Comparison of ENCODE assay signal across 22 mouse cellular contexts in the genomic region with DNA sequence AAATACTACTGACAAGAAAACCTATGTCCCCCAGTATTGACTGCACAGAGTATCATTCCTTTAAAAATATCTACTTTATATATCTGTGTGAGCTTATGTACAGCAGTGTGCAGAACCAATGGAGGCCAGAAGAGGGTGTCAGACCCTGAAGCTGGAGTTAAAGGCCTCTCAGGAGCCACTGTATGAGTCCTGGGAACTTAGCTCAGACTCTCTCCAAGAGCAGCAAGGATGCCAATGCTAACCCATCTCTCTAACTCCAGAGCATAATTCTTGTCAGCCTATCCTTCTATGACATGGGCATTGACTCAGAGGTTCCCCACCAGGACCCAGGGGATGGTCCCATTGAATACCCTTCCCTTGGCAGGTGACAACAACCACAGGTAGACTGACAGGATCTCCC.
"Had no signal": no experiment of that assay in that cellular context is flagged by ENCODE, and none has a peak within 500 bp of the region (broad histone marks: within the 10 kb centered on the region; RNA-seq: fewer than 3 reads in every experiment).

No protein-coding gene starts in this region.

- ATAC-seq: hindbrain, embryonic 16.5 days; inflammation-experienced regulatory T-cells, adult 6 months; intestine, embryonic 15.5 days; intestine, postnatal 0 days; liver, embryonic 12.5 days had no signal

- DNase-seq: gastrocnemius, adult 2 months; gastrocnemius, postnatal 10 days; gastrocnemius, postnatal 25 days; heart, adult 2 months; heart, postnatal 10 days; kidney, adult 18-20 months; kidney, postnatal 14 days; layer of hippocampus, adult 9-11 months; layer of hippocampus, postnatal 36 days had no signal

- H3K4me3 ChIP-seq: gastrocnemius, adult 2 months; heart, adult 2 months; hindbrain, embryonic 10.5 days; hindbrain, embryonic 12.5 days; intestine, embryonic 15.5 days; kidney, embryonic 15.5 days; limb, embryonic 13.5 days; limb, embryonic 15.5 days; liver, embryonic 12.5 days had no signal

- H3K9me3 ChIP-seq: hindbrain, embryonic 10.5 days; hindbrain, embryonic 12.5 days; intestine, embryonic 15.5 days; kidney, embryonic 15.5 days; limb, embryonic 13.5 days; limb, embryonic 15.5 days; liver, embryonic 12.5 days had no signal

- H3K27ac ChIP-seq: gastrocnemius, adult 2 months; heart, adult 2 months; hindbrain, embryonic 10.5 days; hindbrain, embryonic 12.5 days; hindbrain, embryonic 14.5 days; intestine, embryonic 15.5 days; kidney, embryonic 15.5 days; kidney, postnatal 0 days; limb, embryonic 13.5 days; limb, embryonic 15.5 days; liver, embryonic 12.5 days had no signal

- H3K9ac ChIP-seq: hindbrain, embryonic 12.5 days; hindbrain, embryonic 14.5 days; intestine, embryonic 15.5 days; kidney, embryonic 15.5 days; limb, embryonic 13.5 days; limb, embryonic 15.5 days; liver, embryonic 12.5 days had no signal

- H3K4me2 ChIP-seq: heart, embryonic 11.5 days; hindbrain, embryonic 12.5 days; hindbrain, embryonic 14.5 days; intestine, embryonic 15.5 days; kidney, embryonic 15.5 days; limb, embryonic 13.5 days; limb, embryonic 15.5 days; liver, embryonic 12.5 days had no signal

- H3K36me3 ChIP-seq: hindbrain, embryonic 10.5 days; intestine, embryonic 15.5 days; kidney, embryonic 15.5 days; limb, embryonic 13.5 days; limb, embryonic 15.5 days; liver, embryonic 12.5 days had no signal

- H3K4me1 ChIP-seq: hindbrain, embryonic 12.5 days; intestine, embryonic 15.5 days; kidney, embryonic 15.5 days; limb, embryonic 13.5 days; limb, embryonic 15.5 days; liver, embryonic 12.5 days had no signal

- H3K27me3 ChIP-seq: hindbrain, embryonic 12.5 days; intestine, embryonic 15.5 days; kidney, embryonic 15.5 days; limb, embryonic 13.5 days; limb, embryonic 15.5 days; liver, embryonic 12.5 days had no signal
